8 mouse cellular contexts compared by ENCODE assay signal in genomic region chr8:88604065-88605038, GRCm38 (mm10). TPM values are rescaled to one million over a fixed set of nuclear protein-coding genes. Genes with fewer than 3 reads are reported as not detected.
DNase-seq lines count a peak whose midpoint lies in the region; ATAC-seq and TF ChIP-seq lines count a peak whose summit lies in the region.

No protein-coding gene starts in this region.

- H3K36me3 ChIP-seq in embryonic facial prominence, embryonic 12.5 days = no peaks in the 10 kb centered on the region
- H3K36me3 ChIP-seq in heart, embryonic 11.5 days (ENCODE audit: control insufficient read depth, insufficient read depth, low read length) = no peaks in the 10 kb centered on the region
- no peaks in the 10 kb centered on the region for H3K36me3 ChIP-seq in kidney, adult 2 months (ENCODE audit: control insufficient read depth, insufficient read depth, low read length)
- no peaks in the 10 kb centered on the region for H3K36me3 ChIP-seq in lung, postnatal 0 days (ENCODE audit: insufficient read depth, low read length)

- no peaks in the 10 kb centered on the region for H3K9me3 ChIP-seq in embryonic facial prominence, embryonic 12.5 days
- H3K9me3 ChIP-seq in heart, embryonic 11.5 days (replicated peaks; ENCODE audit: control insufficient read depth, low read length) = no peaks in the 10 kb centered on the region
- H3K9me3 ChIP-seq in lung, postnatal 0 days (ENCODE audit: low read length) = no peaks in the 10 kb centered on the region

- peaks cover 24% of the 10 kb centered on the region for H3K4me1 ChIP-seq in embryonic facial prominence, embryonic 12.5 days
- H3K4me1 ChIP-seq in heart, embryonic 11.5 days (ENCODE audit: control insufficient read depth, insufficient read depth, low read length) = peaks cover 5% of the 10 kb centered on the region
- H3K4me1 ChIP-seq in kidney, adult 2 months (ENCODE audit: control insufficient read depth, insufficient read depth, low read length) = no peaks in the 10 kb centered on the region
- H3K4me1 ChIP-seq in lung, postnatal 0 days (ENCODE audit: insufficient read depth, low read depth, low read length) = no peaks in the 10 kb centered on the region; the same call in 1 of the 2 replicates

- H3K27ac ChIP-seq in embryonic facial prominence, embryonic 12.5 days = peak overlapping the region; percentile 74
- no peak overlapping the region for H3K27ac ChIP-seq in heart, embryonic 11.5 days (ENCODE audit: low read depth, low read length)
- no peak overlapping the region for H3K27ac ChIP-seq in kidney, adult 2 months (ENCODE audit: insufficient read depth, low read depth, low read length)
- no peak overlapping the region for H3K27ac ChIP-seq in lung, postnatal 0 days (ENCODE audit: low read length)

- no peak overlapping the region for H3K9ac ChIP-seq in embryonic facial prominence, embryonic 12.5 days
- no peak overlapping the region for H3K9ac ChIP-seq in heart, embryonic 11.5 days (ENCODE audit: low read depth, low read length)
- no peak overlapping the region for H3K9ac ChIP-seq in lung, postnatal 0 days (replicated peaks; ENCODE audit: low read depth)

- peak; percentile 88 for ATAC-seq in embryonic facial prominence, embryonic 12.5 days (ENCODE audit: insufficient number of reproducible peaks, insufficient read depth, low FRiP score, low TSS enrichment)
- ATAC-seq in heart, embryonic 11.5 days (replicated peaks; ENCODE audit: insufficient number of reproducible peaks, low FRiP score, low TSS enrichment) = peak; percentile 74
- ATAC-seq in lung, postnatal 0 days = peak; percentile 65
- ATAC-seq in erythroblast, adult 5-6 weeks (replicated peaks; ENCODE audit: low FRiP score, poor library complexity, severe bottlenecking) = no peak

- TF ChIP-seq POLR2A in kidney, adult 2 months (IDR thresholded peaks at IDR 0.05; ENCODE audit: low read depth, low read length) = no peak

- 3% methylated on average over 18 of the region's 20 CpGs for WGBS in embryonic facial prominence, embryonic 12.5 days
- 7% methylated on average over 20 of the region's 20 CpGs for WGBS in heart, embryonic 11.5 days (ENCODE audit: insufficient replicate concordance)
- WGBS in kidney, adult 2 months = 16% methylated on average over 20 of the region's 20 CpGs
- 12% methylated on average over 18 of the region's 20 CpGs for WGBS in lung, postnatal 0 days

- no peak for TF ChIP-seq CTCF in kidney, adult 2 months (conservative IDR thresholded peaks at IDR 0.05; ENCODE audit: insufficient read depth, insufficient read length, low read depth, low read length)
- TF ChIP-seq CTCF in lung, postnatal 0 days (IDR thresholded peaks at IDR 0.05) = no peak

- H3K4me3 ChIP-seq in embryonic facial prominence, embryonic 12.5 days = peak overlapping the region; percentile 28
- 0 out of 2 replicates have a peak overlapping the region, but pooled peaks have one; percentile 3 for H3K4me3 ChIP-seq in heart, embryonic 11.5 days (ENCODE audit: low read depth, low read length)
- H3K4me3 ChIP-seq in kidney, adult 2 months (ENCODE audit: insufficient read depth, low read depth, low read length) = no peak overlapping the region
- H3K4me3 ChIP-seq in lung, postnatal 0 days (ENCODE audit: low read depth, low read length) = no peak overlapping the region

- TF ChIP-seq EP300 in lung, postnatal 0 days (IDR thresholded peaks at IDR 0.05) = no peak

- no peaks in the 10 kb centered on the region for H3K27me3 ChIP-seq in embryonic facial prominence, embryonic 12.5 days
- H3K27me3 ChIP-seq in heart, embryonic 11.5 days (ENCODE audit: control insufficient read depth, insufficient read depth, low read length) = no peaks in the 10 kb centered on the region
- H3K27me3 ChIP-seq in kidney, adult 2 months (replicated peaks; ENCODE audit: control insufficient read depth, insufficient read depth, low read length) = no peaks in the 10 kb centered on the region
- H3K27me3 ChIP-seq in lung, postnatal 0 days (replicated peaks; ENCODE audit: insufficient read depth, low read length) = no peaks in the 10 kb centered on the region

- peak overlapping the region; percentile 55 for H3K4me2 ChIP-seq in embryonic facial prominence, embryonic 12.5 days (replicated peaks)
- peak overlapping the region; percentile 55 for H3K4me2 ChIP-seq in heart, embryonic 11.5 days
- 0 out of 2 replicates have a peak overlapping the region, but pooled peaks have one; percentile 5 for H3K4me2 ChIP-seq in lung, postnatal 0 days (replicated peaks; ENCODE audit: low read depth, low read length)

- peak; percentile 96 for DNase-seq in heart, adult 11 months
- DNase-seq in heart, postnatal 25 days (ENCODE audit: low spot score) = no peak
- peak; percentile 56 for DNase-seq in kidney, adult 2 months
- DNase-seq in lung, postnatal 0 days (ENCODE audit: low spot score) = peak; percentile 78
- peak; percentile 94 for DNase-seq in retina, postnatal 1 day

- intact Hi-C loops in heart, postnatal 25 days (cut with DNase I) = no loop called here

RNA-seq across cellular contexts. Expression of gene Snx20, which starts 31.6 kb away (rescaled TPM):
- total RNA-seq in heart, postnatal 25 days (2021) = 1 to 10 TPM; 1.3 to 1.9 TPM
- polyA plus RNA-seq in embryonic facial prominence, embryonic 12.5 days (2016; fragmentation: Nextera tagmentation; extraction: Ambion mirVana) = 1.1 and 1.5 TPM in 2 replicates
- polyA plus RNA-seq in heart, embryonic 11.5 days (2014; fragmentation: Nextera tagmentation; extraction: Ambion mirVana) = 0.39 and 0.63 TPM in 2 replicates
- 1.8 and 2.0 TPM in 2 replicates for polyA plus RNA-seq in kidney, adult 2 months (2012; rRNA removed)
- 5.4 and 6.5 TPM in 2 replicates for polyA plus RNA-seq in lung, postnatal 0 days (2015; fragmentation: Nextera tagmentation; extraction: Ambion mirVana)
- 12.3 and 14.2 TPM in 2 replicates for total RNA-seq in erythroblast, adult 5-6 weeks (2015; ENCODE audit: low replicate concordance)
- 5.8 and 7.8 TPM in 2 replicates for total RNA-seq in erythroblast, adult 5-6 weeks (2017; ENCODE audit: low replicate concordance)

RNA-seq across cellular contexts. Expression of gene Nod2, which starts 42.8 kb away (rescaled TPM):
- 1 to 10 TPM; 1.2 to 1.3 TPM for total RNA-seq in heart, postnatal 25 days (2021)
- polyA plus RNA-seq in embryonic facial prominence, embryonic 12.5 days (2016; fragmentation: Nextera tagmentation; extraction: Ambion mirVana) = 0.29 and 0.41 TPM in 2 replicates
- polyA plus RNA-seq in heart, embryonic 11.5 days (2014; fragmentation: Nextera tagmentation; extraction: Ambion mirVana) = 0.04 TPM in 1 of 2 replicates, not detected in the other
- polyA plus RNA-seq in kidney, adult 2 months (2012; rRNA removed) = 1.4 and 1.7 TPM in 2 replicates
- 0.27 and 0.31 TPM in 2 replicates for polyA plus RNA-seq in lung, postnatal 0 days (2015; fragmentation: Nextera tagmentation; extraction: Ambion mirVana)
- 0.96 TPM in 1 of 2 replicates, not detected in the other for total RNA-seq in erythroblast, adult 5-6 weeks (2015; ENCODE audit: low replicate concordance)
- 0.28 and 0.34 TPM in 2 replicates for total RNA-seq in erythroblast, adult 5-6 weeks (2017; ENCODE audit: low replicate concordance)

Comparison
In these comparisons a context has a peak if more than half of its experiments do, and no peak if none do; other contexts are left out.
1. H3K4me2 ChIP-seq: peak in every context shown above with its lines; median percentile 55 in embryonic facial prominence, embryonic 12.5 days; 55 in heart, embryonic 11.5 days; 5 in lung, postnatal 0 days.
2. H3K4me3 ChIP-seq: peak in embryonic facial prominence, embryonic 12.5 days (single experiment) and heart, embryonic 11.5 days (single experiment); none in kidney, adult 2 months (single experiment) and lung, postnatal 0 days (single experiment).